Mouse (Mus musculus): Measurements from ENCODE around the gene Fam13a. TPM values are rescaled to one million over a fixed set of nuclear protein-coding genes. Genes with fewer than 3 reads are reported as not detected.

Fam13a gene
- 13.7 and 16.3 TPM in 2 replicates for polyA plus RNA-seq (2015; fragmentation: Nextera tagmentation; extraction: Ambion mirVana)

- Histone ChIP-seq H3K4me1 (peaks cover 15% of the 10 kb centered on the region), H3K9me3 (replicated peaks) (no peaks in the 10 kb centered on the region), H3K27me3 (replicated peaks) (no peaks in the 10 kb centered on the region), H3K4me3 (replicated peaks) (peak within 1 kb of the TSS; percentile 69), H3K9ac (replicated peaks) (peak within 1 kb of the TSS; percentile 71), H3K27ac (replicated peaks) (peak within 1 kb of the TSS; percentile 86), H3K4me2 (peak within 1 kb of the TSS; percentile 61), H3K36me3 (no peaks in the 10 kb centered on the region)
- ATAC-seq (ENCODE audit: low FRiP score): peak; percentile 99
- WGBS: under 1% methylated on average over 16 of the region's 16 CpGs
These were observed at the start of gene Fam13a for GRCm38 (mm10) chr6:59024164-59024724. TSS of gene Fam13a (minus strand) at chr6:59024549.

DNA sequence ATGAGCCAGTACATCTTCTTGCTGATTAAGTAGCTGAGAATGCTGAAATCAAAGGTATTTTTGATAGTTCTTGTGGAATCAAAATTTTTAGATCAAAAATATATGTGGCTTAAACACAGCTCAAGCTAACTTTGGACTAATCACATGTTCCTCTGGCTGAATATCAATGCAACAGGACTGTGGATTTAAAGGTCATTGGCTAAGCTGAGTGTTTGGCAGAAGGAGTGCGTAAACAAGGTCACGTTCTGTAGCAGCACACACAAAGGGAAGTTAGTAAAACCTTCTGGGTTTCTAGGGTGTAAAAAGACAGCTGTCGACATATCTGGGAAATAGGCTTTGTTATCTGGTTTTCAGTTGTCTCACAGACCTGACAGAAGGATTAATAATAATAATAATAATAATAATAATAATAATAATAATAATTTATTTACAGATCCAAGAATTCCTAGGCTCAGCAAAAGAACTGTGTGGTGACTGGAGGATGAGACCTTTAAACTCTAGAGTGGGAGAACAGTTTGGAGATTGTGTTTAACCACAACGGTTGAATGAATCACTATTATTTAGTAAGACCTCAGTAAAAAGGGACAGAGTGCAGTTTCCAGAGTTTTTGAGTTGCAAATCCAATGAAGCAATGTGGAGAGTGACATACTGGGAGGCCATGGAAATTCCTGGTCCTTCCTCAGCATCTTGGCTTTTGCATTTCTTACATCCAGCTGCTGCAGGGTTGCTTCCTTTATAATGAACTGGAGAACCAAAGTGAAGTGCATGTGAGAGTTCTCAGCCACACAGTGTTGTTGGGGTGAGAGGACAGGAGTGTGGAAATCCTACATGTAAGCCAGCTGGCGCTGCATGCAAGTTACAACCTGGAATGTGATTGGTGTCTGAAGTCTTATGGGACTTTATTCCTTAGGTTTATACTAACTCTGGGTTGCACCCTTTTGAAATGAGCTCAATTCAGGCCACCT, 48.0 kb upstream of the Fam13a start:
- no peak overlapping the region for H3K27ac ChIP-seq (replicated peaks)
- no peaks in the 10 kb centered on the region; the same call in 1 of the 2 replicates for H3K9me3 ChIP-seq (replicated peaks)
- H3K4me3 ChIP-seq (replicated peaks): no peak overlapping the region
- H3K4me2 ChIP-seq: no peak overlapping the region
- no peak overlapping the region for H3K9ac ChIP-seq (replicated peaks)
- no peaks in the 10 kb centered on the region for H3K27me3 ChIP-seq (replicated peaks)
- no peak for ATAC-seq (ENCODE audit: low FRiP score)
- H3K4me1 ChIP-seq: no peaks in the 10 kb centered on the region
- H3K36me3 ChIP-seq: no peaks in the 10 kb centered on the region
- 86% methylated on average over 5 of the region's 5 CpGs for WGBS

DNA sequence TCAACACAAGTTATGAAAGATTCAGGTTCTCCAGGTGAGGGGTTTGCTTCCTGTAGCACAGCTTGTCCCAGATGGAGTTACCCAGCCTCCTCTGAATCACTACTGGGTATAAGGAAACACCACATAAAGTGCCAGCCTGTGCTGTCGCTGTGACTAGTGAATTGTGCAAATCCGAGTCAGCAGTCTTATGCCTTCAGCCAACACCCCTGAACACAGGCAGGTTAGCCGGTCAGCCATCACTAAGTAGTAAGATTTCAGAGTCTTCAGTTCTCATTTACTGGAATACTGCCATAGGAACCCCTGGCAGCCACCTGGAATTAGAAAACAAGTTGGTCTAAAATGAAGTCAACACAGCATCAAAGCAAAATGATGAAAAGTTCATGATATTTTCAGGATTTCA, 47.3 kb upstream of the Fam13a start:
- Histone ChIP-seq H3K4me1 (no peaks in the 10 kb centered on the region), H3K27me3 (replicated peaks) (no peaks in the 10 kb centered on the region), H3K4me2 (no peak overlapping the region), H3K9me3 (replicated peaks) (no peaks in the 10 kb centered on the region; the same call in 1 of the 2 replicates), H3K27ac (replicated peaks) (no peak overlapping the region), H3K36me3 (no peaks in the 10 kb centered on the region), H3K9ac (replicated peaks) (no peak overlapping the region), H3K4me3 (replicated peaks) (no peak overlapping the region)
- 85% methylated on average over 3 of the region's 3 CpGs for WGBS
- no peak for ATAC-seq (ENCODE audit: low FRiP score)

DNA sequence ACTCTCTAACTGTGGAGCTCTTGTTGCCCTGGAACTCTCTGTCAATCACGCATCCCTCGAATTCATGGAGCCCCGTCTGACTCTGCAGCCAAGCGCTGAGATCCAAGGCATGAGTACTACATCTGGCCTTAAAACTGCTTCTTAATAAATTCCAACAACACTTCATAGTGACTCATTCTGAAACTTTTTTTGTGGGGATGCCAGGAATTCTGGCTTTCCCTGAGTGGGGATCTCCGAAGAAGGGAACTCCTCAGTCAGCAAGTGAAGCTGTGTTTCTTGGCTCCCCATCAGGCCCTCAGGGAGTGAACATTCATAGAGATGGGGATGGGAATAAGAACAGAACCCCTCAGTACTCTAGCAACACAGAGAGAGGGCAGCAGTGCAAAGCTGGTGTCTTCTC, 43.8 kb upstream of the Fam13a start:
- 91% methylated on average over 5 of the region's 5 CpGs for WGBS
- no peaks in the 10 kb centered on the region for H3K36me3 ChIP-seq
- H3K4me1 ChIP-seq: no peaks in the 10 kb centered on the region
- H3K9me3 ChIP-seq (replicated peaks): no peaks in the 10 kb centered on the region
- no peaks in the 10 kb centered on the region for H3K27me3 ChIP-seq (replicated peaks)
- H3K9ac ChIP-seq (replicated peaks): no peak overlapping the region
- no peak overlapping the region for H3K4me3 ChIP-seq (replicated peaks)
- H3K27ac ChIP-seq (replicated peaks): no peak overlapping the region
- no peak overlapping the region for H3K4me2 ChIP-seq
- ATAC-seq (ENCODE audit: low FRiP score): no peak

DNA sequence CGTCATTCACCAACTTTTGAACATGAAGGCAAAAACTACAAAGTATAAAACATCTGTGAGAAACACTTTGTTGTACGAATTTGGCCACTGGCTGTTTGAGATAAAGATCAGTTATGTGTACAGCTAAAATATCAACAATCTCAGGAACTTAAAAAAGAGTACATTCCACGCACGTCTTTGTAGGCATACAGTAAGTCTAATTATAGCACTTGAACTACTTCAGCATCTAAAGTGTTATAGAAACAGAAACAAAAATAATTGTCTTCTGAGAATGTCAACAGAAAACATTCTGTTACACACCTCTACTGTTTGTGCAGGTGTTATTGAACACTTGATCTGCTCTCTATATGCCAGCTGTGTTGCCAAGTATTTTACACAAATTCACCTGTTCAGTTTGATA, 40.1 kb upstream of the Fam13a start:
- Histone ChIP-seq H3K36me3 (no peaks in the 10 kb centered on the region), H3K27me3 (replicated peaks) (no peaks in the 10 kb centered on the region), H3K27ac (replicated peaks) (no peak overlapping the region), H3K9ac (replicated peaks) (no peak overlapping the region), H3K4me1 (no peaks in the 10 kb centered on the region), H3K4me2 (no peak overlapping the region), H3K9me3 (replicated peaks) (no peaks in the 10 kb centered on the region), H3K4me3 (replicated peaks) (no peak overlapping the region)
- ATAC-seq (ENCODE audit: low FRiP score): no peak
- 85% methylated on average over 4 of the region's 4 CpGs for WGBS

GRCm38 (mm10) chr6:59053232-59053631, 28.9 kb upstream of the Fam13a start:
- no peaks in the 10 kb centered on the region for H3K9me3 ChIP-seq (replicated peaks)
- no peak overlapping the region for H3K4me3 ChIP-seq (replicated peaks)
- H3K27me3 ChIP-seq (replicated peaks): no peaks in the 10 kb centered on the region
- H3K4me2 ChIP-seq: no peak overlapping the region
- WGBS: 73% methylated on average over 2 of the region's 2 CpGs
- H3K9ac ChIP-seq (replicated peaks): no peak overlapping the region
- H3K27ac ChIP-seq (replicated peaks): no peak overlapping the region
- H3K36me3 ChIP-seq: no peaks in the 10 kb centered on the region
- H3K4me1 ChIP-seq: no peaks in the 10 kb centered on the region
- no peak for ATAC-seq (ENCODE audit: low FRiP score)

DNA sequence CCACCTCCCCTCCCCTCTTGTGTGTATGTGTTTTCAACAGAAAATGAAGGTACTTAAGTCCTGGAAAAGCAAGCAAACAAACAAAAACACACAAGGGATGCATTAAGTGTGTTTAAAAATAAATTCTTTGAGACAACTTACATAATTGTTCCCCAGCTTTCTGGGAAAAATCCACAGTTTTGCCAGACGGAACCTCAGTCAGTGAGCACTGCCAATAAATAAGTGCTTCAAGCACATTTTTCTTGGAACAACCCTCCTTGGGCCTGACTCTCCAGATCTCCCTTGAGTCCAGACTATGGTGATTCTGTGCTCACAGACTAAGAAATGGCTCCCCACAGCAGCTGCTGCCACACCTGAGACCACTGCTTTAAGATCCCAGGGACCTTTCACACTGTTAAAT, 15.4 kb upstream of the Fam13a start:
- Histone ChIP-seq H3K4me2 (no peak overlapping the region), H3K27ac (replicated peaks) (no peak overlapping the region), H3K36me3 (no peaks in the 10 kb centered on the region), H3K9me3 (replicated peaks) (no peaks in the 10 kb centered on the region), H3K4me1 (no peaks in the 10 kb centered on the region), H3K9ac (replicated peaks) (no peak overlapping the region), H3K27me3 (replicated peaks) (no peaks in the 10 kb centered on the region), H3K4me3 (replicated peaks) (no peak overlapping the region)
- ATAC-seq (ENCODE audit: low FRiP score): no peak
- WGBS: 62% methylated on average over 1 of the region's 1 CpGs

GRCm38 (mm10) chr6:59032748-59033147, 8.4 kb upstream of the Fam13a start:
- Histone ChIP-seq H3K36me3 (no peaks in the 10 kb centered on the region), H3K9me3 (replicated peaks) (no peaks in the 10 kb centered on the region), H3K4me2 (no peak overlapping the region), H3K27ac (replicated peaks) (no peak overlapping the region), H3K4me3 (replicated peaks) (no peak overlapping the region), H3K9ac (replicated peaks) (no peak overlapping the region), H3K4me1 (no peaks in the 10 kb centered on the region), H3K27me3 (replicated peaks) (no peaks in the 10 kb centered on the region)
- 83% methylated on average over 5 of the region's 5 CpGs for WGBS
- ATAC-seq (ENCODE audit: low FRiP score): no peak

DNA sequence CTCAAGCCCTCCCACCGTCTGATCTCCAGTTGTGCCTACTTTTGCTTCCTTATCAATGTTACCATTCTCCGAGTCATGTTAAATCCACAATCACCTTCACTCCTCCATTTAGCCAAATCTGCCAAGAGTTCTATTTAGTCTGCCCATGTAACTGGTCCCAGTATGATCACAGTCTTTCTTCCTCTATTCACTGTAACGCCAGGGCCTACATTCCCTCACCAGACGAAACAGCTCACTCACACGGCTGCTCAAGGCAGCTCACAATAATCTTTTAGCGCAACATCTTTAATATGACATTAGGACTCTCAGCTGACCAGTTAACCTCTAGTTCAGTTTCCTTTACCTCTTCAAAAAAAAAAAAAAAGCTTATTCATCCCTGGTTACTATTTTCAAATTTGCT, 7.2 kb upstream of the Fam13a start:
- Histone ChIP-seq H3K4me3 (replicated peaks) (no peak overlapping the region), H3K27me3 (replicated peaks) (no peaks in the 10 kb centered on the region), H3K9ac (replicated peaks) (no peak overlapping the region), H3K27ac (replicated peaks) (no peak overlapping the region), H3K4me2 (no peak overlapping the region), H3K9me3 (replicated peaks) (no peaks in the 10 kb centered on the region), H3K36me3 (no peaks in the 10 kb centered on the region), H3K4me1 (no peaks in the 10 kb centered on the region)
- no peak for ATAC-seq (ENCODE audit: low FRiP score)
- WGBS: 88% methylated on average over 6 of the region's 6 CpGs

GRCm38 (mm10) chr6:59030667-59031066, 6.3 kb upstream of the Fam13a start:
- no peak for ATAC-seq (ENCODE audit: low FRiP score)
- no peaks in the 10 kb centered on the region for H3K27me3 ChIP-seq (replicated peaks)
- H3K4me2 ChIP-seq: no peak overlapping the region
- no peaks in the 10 kb centered on the region for H3K36me3 ChIP-seq
- 93% methylated on average over 2 of the region's 2 CpGs for WGBS
- no peak overlapping the region for H3K9ac ChIP-seq (replicated peaks)
- H3K27ac ChIP-seq (replicated peaks): no peak overlapping the region
- H3K9me3 ChIP-seq (replicated peaks): no peaks in the 10 kb centered on the region
- no peaks in the 10 kb centered on the region for H3K4me1 ChIP-seq
- no peak overlapping the region for H3K4me3 ChIP-seq (replicated peaks)

DNA sequence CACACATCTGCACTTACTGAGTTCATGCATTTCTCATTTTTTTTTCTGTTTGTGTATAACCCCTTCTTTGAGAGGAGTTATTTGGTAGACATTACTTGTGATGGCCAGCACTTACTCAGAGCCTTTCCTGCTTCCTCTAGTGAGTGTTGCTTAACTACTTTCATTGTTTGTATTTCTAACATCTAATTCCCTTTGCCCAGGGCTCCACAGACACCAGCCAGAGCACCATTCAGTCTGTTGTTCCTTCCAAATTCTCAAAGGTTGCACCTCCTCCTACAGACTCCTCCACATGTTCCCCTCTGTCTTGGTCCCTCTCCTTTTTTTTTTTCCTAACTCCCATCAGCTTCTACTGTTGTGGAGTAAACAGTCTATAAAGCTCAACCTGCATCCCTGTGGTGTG, 5.7 kb upstream of the Fam13a start:
- Histone ChIP-seq H3K27ac (replicated peaks) (no peak overlapping the region), H3K4me3 (replicated peaks) (no peak overlapping the region), H3K36me3 (no peaks in the 10 kb centered on the region), H3K9me3 (replicated peaks) (no peaks in the 10 kb centered on the region), H3K4me2 (no peak overlapping the region), H3K4me1 (no peaks in the 10 kb centered on the region), H3K27me3 (replicated peaks) (no peaks in the 10 kb centered on the region), H3K9ac (replicated peaks) (no peak overlapping the region)
- no peak for ATAC-seq (ENCODE audit: low FRiP score)

DNA sequence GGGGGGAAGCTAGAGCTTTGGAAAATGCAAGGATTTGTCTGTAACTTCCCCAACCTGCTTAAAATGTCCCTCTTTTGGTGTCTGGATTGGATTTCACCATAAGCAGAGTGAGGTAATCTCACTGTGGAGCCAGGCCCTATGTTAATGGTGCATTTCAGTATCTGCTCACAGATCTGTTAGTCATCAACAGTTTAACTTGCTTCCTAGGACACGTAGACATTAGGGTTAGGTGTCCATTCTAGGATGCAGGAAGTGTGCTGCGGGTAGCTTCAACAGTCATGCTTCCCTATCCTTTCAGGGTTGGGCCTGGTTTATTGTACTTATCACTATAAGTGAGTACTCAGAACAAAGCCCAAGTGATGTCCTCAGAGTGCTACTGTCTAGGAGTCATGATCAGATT, 4.5 kb upstream of the Fam13a start:
- Histone ChIP-seq H3K9ac (replicated peaks) (no peak overlapping the region), H3K36me3 (no peaks in the 10 kb centered on the region), H3K4me3 (replicated peaks) (no peak overlapping the region), H3K9me3 (replicated peaks) (no peaks in the 10 kb centered on the region), H3K4me1 (0 out of 2 replicates have a peak, but pooled peaks cover 2% of the 10 kb centered on the region), H3K27ac (replicated peaks) (no peak overlapping the region), H3K27me3 (replicated peaks) (no peaks in the 10 kb centered on the region), H3K4me2 (no peak overlapping the region)
- 83% methylated on average over 2 of the region's 2 CpGs for WGBS
- ATAC-seq (ENCODE audit: low FRiP score): no peak

Data from neural tube, embryonic 15.5 days (tissue).